In the genomic region with DNA sequence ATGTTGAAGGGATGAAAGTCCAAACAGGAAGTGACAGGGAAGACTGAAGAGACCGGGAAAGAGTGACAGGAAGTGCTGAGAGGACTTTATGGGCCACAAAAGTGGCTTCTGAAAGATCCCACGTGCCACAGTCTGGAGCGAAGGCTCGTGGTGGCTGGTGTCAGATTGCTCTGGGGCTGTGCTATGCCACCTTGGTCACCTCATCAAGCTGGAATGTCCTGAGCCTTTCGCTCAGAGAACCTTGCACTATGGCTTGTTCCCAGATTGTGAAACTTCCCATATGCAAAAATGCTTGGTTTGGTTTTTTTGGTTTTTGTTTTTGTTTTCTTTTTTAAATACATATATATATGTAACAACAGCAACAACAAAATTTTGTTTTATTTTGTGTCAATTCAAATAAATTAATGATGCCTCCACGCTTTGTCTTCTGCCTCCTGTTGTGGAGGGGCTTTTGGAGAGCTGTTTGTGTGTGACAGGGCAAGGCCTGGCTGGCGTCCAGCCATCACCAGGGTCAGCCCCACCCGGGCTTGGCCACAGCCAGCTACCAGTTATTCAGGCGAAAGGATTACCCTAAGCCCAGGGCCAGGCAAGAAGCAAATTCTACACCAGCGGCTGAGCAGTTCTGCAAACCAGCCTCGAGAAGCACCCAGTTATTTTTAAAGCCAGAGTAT, we compare ENCODE assay signal across 29 mouse cellular contexts. TPM values are rescaled to one million over a fixed set of nuclear protein-coding genes. Genes with fewer than 3 reads are reported as not detected.
DNase-seq lines count a peak whose midpoint lies in the region; ATAC-seq and TF ChIP-seq lines count a peak whose summit lies in the region.
"Had no signal": no experiment of that assay in that cellular context is flagged by ENCODE, and none has a peak within 500 bp of the region (broad histone marks: within the 10 kb centered on the region; RNA-seq: fewer than 3 reads in every experiment).

No protein-coding gene starts in this region.

- WGBS in midbrain, postnatal 0 days = 68% methylated on average over 11 of the region's 11 CpGs
- WGBS in midbrain, embryonic 16.5 days = 65% methylated on average over 11 of the region's 11 CpGs

- H3K9ac ChIP-seq in midbrain, postnatal 0 days (replicated peaks; ENCODE audit: low read length, poor library complexity, severe bottlenecking) = no peak overlapping the region
- H3K9ac ChIP-seq in midbrain, embryonic 16.5 days (ENCODE audit: low read depth, low read length) = no peak overlapping the region
- H3K9ac ChIP-seq: embryonic facial prominence, embryonic 15.5 days; hindbrain, embryonic 13.5 days; limb, embryonic 13.5 days; lung, embryonic 14.5 days; neural tube, embryonic 15.5 days had no signal

- no peak for ATAC-seq in midbrain, postnatal 0 days (ENCODE audit: low FRiP score)
- ATAC-seq in midbrain, embryonic 16.5 days = no peak
- ATAC-seq: activated CD4-positive, CD25-positive, alpha-beta regulatory T cell, adult 4 months; intestine, embryonic 16.5 days had no signal

- H3K9me3 ChIP-seq in midbrain, postnatal 0 days (ENCODE audit: low read length) = no peaks in the 10 kb centered on the region
- no peaks in the 10 kb centered on the region for H3K9me3 ChIP-seq in midbrain, embryonic 16.5 days (replicated peaks; ENCODE audit: control insufficient read depth, low read length, poor library complexity, severe bottlenecking)
- H3K9me3 ChIP-seq: embryonic facial prominence, embryonic 15.5 days; forebrain, embryonic 10.5 days; hindbrain, embryonic 13.5 days; limb, embryonic 13.5 days; neural tube, embryonic 15.5 days had no signal

- H3K4me1 ChIP-seq in midbrain, postnatal 0 days (ENCODE audit: insufficient read depth, low read length) = no peaks in the 10 kb centered on the region
- no peaks in the 10 kb centered on the region for H3K4me1 ChIP-seq in midbrain, embryonic 16.5 days (ENCODE audit: control insufficient read depth, insufficient read depth, low read length)
- H3K4me1 ChIP-seq: embryonic facial prominence, embryonic 15.5 days; forebrain, embryonic 10.5 days; hindbrain, embryonic 13.5 days; neural tube, embryonic 15.5 days had no signal

- peak; percentile 26 for DNase-seq in adrenal gland, postnatal 25 days
- no peak for DNase-seq in adrenal gland, adult (ENCODE audit: inconsistent age in 2 of 2, low spot score in 1 of 2)
- DNase-seq in midbrain, postnatal 0 days (ENCODE audit: low spot score) = peak; percentile 33
- DNase-seq in cerebellum, adult 18-20 months = peak; percentile 25 to 56
- DNase-seq in cerebellum, postnatal 36 days = peak; percentile 43 to 58
- DNase-seq in testis, postnatal 14 days (ENCODE audit: low spot score) = no peak
- DNase-seq in layer of hippocampus, postnatal 14 days (ENCODE audit: low spot score in 2 of 2) = no peak
- DNase-seq: B cell, adult 2 months; gastrocnemius, postnatal 36 days; heart, postnatal 14 days; kidney, postnatal 14 days; lung, embryonic 14.5 days; thymus, adult 2 months had no signal

- H3K36me3 ChIP-seq in midbrain, postnatal 0 days (ENCODE audit: insufficient read depth, low read length) = no peaks in the 10 kb centered on the region
- H3K36me3 ChIP-seq in midbrain, embryonic 16.5 days (ENCODE audit: control insufficient read depth, insufficient read depth, low read length) = no peaks in the 10 kb centered on the region
- H3K36me3 ChIP-seq: embryonic facial prominence, embryonic 15.5 days; forebrain, embryonic 10.5 days; hindbrain, embryonic 13.5 days; limb, embryonic 13.5 days; neural tube, embryonic 15.5 days had no signal

- no peak overlapping the region for H3K4me3 ChIP-seq in midbrain, postnatal 0 days (ENCODE audit: low read depth, low read length)
- no peak overlapping the region for H3K4me3 ChIP-seq in midbrain, embryonic 16.5 days (ENCODE audit: low read depth, low read length)
- H3K4me3 ChIP-seq: embryonic facial prominence, embryonic 15.5 days; forebrain, embryonic 10.5 days; hindbrain, embryonic 13.5 days; limb, embryonic 13.5 days; myocyte; neural tube, embryonic 15.5 days had no signal

- H3K4me2 ChIP-seq in midbrain, postnatal 0 days (ENCODE audit: low read depth, low read length, poor library complexity, severe bottlenecking) = no peak overlapping the region
- no peak overlapping the region for H3K4me2 ChIP-seq in midbrain, embryonic 16.5 days (ENCODE audit: low read length)
- H3K4me2 ChIP-seq: embryonic facial prominence, embryonic 15.5 days; heart, embryonic 11.5 days; hindbrain, embryonic 13.5 days; limb, embryonic 13.5 days; lung, embryonic 14.5 days; midbrain, embryonic 11.5 days; neural tube, embryonic 15.5 days had no signal

- H3K27me3 ChIP-seq in midbrain, postnatal 0 days (ENCODE audit: insufficient read depth, low read length) = no peaks in the 10 kb centered on the region
- no peaks in the 10 kb centered on the region for H3K27me3 ChIP-seq in midbrain, embryonic 16.5 days (ENCODE audit: control insufficient read depth, insufficient read depth, low read depth, low read length)
- H3K27me3 ChIP-seq: embryonic facial prominence, embryonic 15.5 days; hindbrain, embryonic 13.5 days; limb, embryonic 13.5 days; neural tube, embryonic 15.5 days had no signal

- no peak overlapping the region for H3K27ac ChIP-seq in midbrain, postnatal 0 days (ENCODE audit: low read depth, low read length)
- no peak overlapping the region for H3K27ac ChIP-seq in midbrain, embryonic 16.5 days (ENCODE audit: low read length)
- H3K27ac ChIP-seq: embryonic facial prominence, embryonic 15.5 days; forebrain, embryonic 10.5 days; hindbrain, embryonic 13.5 days; limb, embryonic 13.5 days; macrophage; neural tube, embryonic 15.5 days had no signal

- no peak for TF ChIP-seq CTCF in midbrain, postnatal 0 days (IDR thresholded peaks at IDR 0.05)

RNA-seq across cellular contexts. Expression of a gene that starts 13.6 kb away (rescaled TPM):
- total RNA-seq in adrenal gland, postnatal 25 days (2021) = 3.0 and 6.3 TPM in 2 replicates
- total RNA-seq in midbrain, postnatal 0 days (2014; rRNA removed) = not detected in 2 replicates
- polyA plus RNA-seq in midbrain, postnatal 0 days (2015; fragmentation: Nextera tagmentation; extraction: Ambion mirVana) = not detected in 2 replicates
- not detected in 2 replicates for polyA plus RNA-seq in midbrain, embryonic 16.5 days (2015; fragmentation: Nextera tagmentation; extraction: Ambion mirVana)
- total RNA-seq in layer of hippocampus, postnatal 14 days (2021) = not detected
- total RNA-seq: layer of hippocampus, adult 8-10 months; left cerebral cortex, adult 8-10 months had no signal
- polyA plus RNA-seq: activated CD4-positive, CD25-positive, alpha-beta regulatory T cell, adult 4 months; embryonic facial prominence, embryonic 15.5 days; forebrain, embryonic 10.5 days; frontal cortex, adult 2 months; heart, embryonic 11.5 days; hindbrain, embryonic 13.5 days; intestine, embryonic 16.5 days; limb, embryonic 13.5 days; lung, embryonic 14.5 days; macrophage; midbrain, embryonic 11.5 days; myocyte; neural tube, embryonic 15.5 days; small intestine, adult 2 months had no signal

Comparison
In these comparisons a context has a peak if more than half of its experiments do, and no peak if none do; other contexts are left out.
1. DNase-seq: peak in adrenal gland, postnatal 25 days (single experiment), midbrain, postnatal 0 days (single experiment), cerebellum, adult 18-20 months (2 of 2) and cerebellum, postnatal 36 days (2 of 2); none in adrenal gland, adult (0 of 2), testis, postnatal 14 days (single experiment) and layer of hippocampus, postnatal 14 days (0 of 2).